Mouse (Mus musculus) myocyte (in vitro differentiated cells): ENCODE data around the gene Prodh2. TPM values are rescaled to one million over a fixed set of nuclear protein-coding genes. Genes with fewer than 3 reads are reported as not detected.

Experiments used
- H3K27me3 ChIP-seq: one replicate; pipeline ENCODE4 v1.6.1; 2011; ENCODE audit not compliant: control insufficient read depth, insufficient read depth, insufficient read length
- H3K36me3 ChIP-seq: one replicate; pipeline ENCODE4 v1.6.1; 2011; ENCODE audit not compliant: control insufficient read depth, insufficient read depth
- H3K4me2 ChIP-seq: one replicate; pipeline ENCODE4 v1.6.1; 2011; ENCODE audit warnings: low read depth, control low read depth
- H3K4me3 ChIP-seq: one replicate; pipeline ENCODE4 v1.5.1; 2011; ENCODE audit warnings: mild to moderate bottlenecking, control low read depth, moderate library complexity
- H3K79me2 ChIP-seq: one replicate; pipeline ENCODE4 v1.6.1; 2011; ENCODE audit not compliant: control insufficient read depth, insufficient read depth
- H3ac ChIP-seq: one replicate; pipeline ENCODE4 v1.6.1; 2011; ENCODE audit not compliant: control insufficient read depth, insufficient read length
- CEBPB ChIP-seq: IDR thresholded peaks from 2 replicates; pipeline ENCODE4 v1.6.1; 2011; ENCODE audit warnings: mild to moderate bottlenecking, moderate library complexity; ENCODE audit not compliant: poor library complexity, insufficient read depth, severe bottlenecking
- E2F4 ChIP-seq: IDR thresholded peaks from one replicate; pipeline ENCODE4 v1.6.1; 2011; ENCODE audit warnings: mild to moderate bottlenecking, control low read depth, moderate library complexity; ENCODE audit not compliant: insufficient read depth
- MAX ChIP-seq: IDR thresholded peaks from one replicate; pipeline ENCODE4 v1.6.1; 2011; ENCODE audit warnings: low read depth, mild to moderate bottlenecking, control low read depth
- MYOD1 ChIP-seq, 3 experiments: IDR thresholded peaks; one replicate each; pipeline ENCODE4 v1.6.1; 2011; ENCODE audit warnings: control low read depth in 2 of 3, low read depth in 2 of 3, mild to moderate bottlenecking in 2 of 3, moderate library complexity in 1 of 3; ENCODE audit not compliant: insufficient read length in 2 of 3, control insufficient read depth in 1 of 3
- MYOG ChIP-seq, 3 experiments: IDR thresholded peaks; one replicate each; pipeline ENCODE4 v1.6.1; 2011; ENCODE audit warnings: control low read depth in 2 of 3, low read depth in 2 of 3, mild to moderate bottlenecking in 2 of 3; ENCODE audit not compliant: insufficient read length in 2 of 3, control insufficient read depth in 1 of 3, insufficient read depth in 1 of 3
- POLR2A ChIP-seq: IDR thresholded peaks from one replicate; pipeline ENCODE4 v1.6.1; 2011; ENCODE audit warnings: low read depth, mild to moderate bottlenecking, control low read depth, moderate library complexity; ENCODE audit not compliant: insufficient read length
- POLR2AphosphoS2 ChIP-seq: IDR thresholded peaks from one replicate; pipeline ENCODE4 v1.6.1; 2011; ENCODE audit warnings: low read depth, control low read depth; ENCODE audit not compliant: insufficient read length
- REST ChIP-seq: IDR thresholded peaks from one replicate; pipeline ENCODE4 v1.6.1; 2011; ENCODE audit warnings: mild to moderate bottlenecking, control low read depth, moderate library complexity; ENCODE audit not compliant: insufficient read depth, insufficient read length
- SRF ChIP-seq: IDR thresholded peaks from one replicate; pipeline ENCODE4 v1.6.1; 2011; ENCODE audit warnings: low read depth; ENCODE audit not compliant: control insufficient read depth, insufficient read length
- TCF12 ChIP-seq: IDR thresholded peaks from one replicate; pipeline ENCODE4 v1.6.1; 2011; ENCODE audit warnings: mild to moderate bottlenecking, control low read depth; ENCODE audit not compliant: poor library complexity, insufficient read depth, severe bottlenecking
- TCF3 ChIP-seq: IDR thresholded peaks from one replicate; pipeline ENCODE4 v1.6.1; 2011; ENCODE audit warnings: low read depth, control low read depth; ENCODE audit not compliant: insufficient read length
- USF1 ChIP-seq: IDR thresholded peaks from one replicate; pipeline ENCODE4 v1.6.1; 2011; ENCODE audit warnings: low read depth, mild to moderate bottlenecking, control low read depth, moderate library complexity
- polyA plus RNA-seq: library from polyadenylated mRNA; unstranded; fragments of >200 nt; fragmentation: generic; extraction: Trizol; gene quantifications from one replicate; pipeline ENCODE4 v1.2.1, GENCODE M21; 2012; ENCODE audit warnings: missing spikeins

Prodh2 gene
- polyA plus RNA-seq, 1 experiment, result not detected

DNA sequence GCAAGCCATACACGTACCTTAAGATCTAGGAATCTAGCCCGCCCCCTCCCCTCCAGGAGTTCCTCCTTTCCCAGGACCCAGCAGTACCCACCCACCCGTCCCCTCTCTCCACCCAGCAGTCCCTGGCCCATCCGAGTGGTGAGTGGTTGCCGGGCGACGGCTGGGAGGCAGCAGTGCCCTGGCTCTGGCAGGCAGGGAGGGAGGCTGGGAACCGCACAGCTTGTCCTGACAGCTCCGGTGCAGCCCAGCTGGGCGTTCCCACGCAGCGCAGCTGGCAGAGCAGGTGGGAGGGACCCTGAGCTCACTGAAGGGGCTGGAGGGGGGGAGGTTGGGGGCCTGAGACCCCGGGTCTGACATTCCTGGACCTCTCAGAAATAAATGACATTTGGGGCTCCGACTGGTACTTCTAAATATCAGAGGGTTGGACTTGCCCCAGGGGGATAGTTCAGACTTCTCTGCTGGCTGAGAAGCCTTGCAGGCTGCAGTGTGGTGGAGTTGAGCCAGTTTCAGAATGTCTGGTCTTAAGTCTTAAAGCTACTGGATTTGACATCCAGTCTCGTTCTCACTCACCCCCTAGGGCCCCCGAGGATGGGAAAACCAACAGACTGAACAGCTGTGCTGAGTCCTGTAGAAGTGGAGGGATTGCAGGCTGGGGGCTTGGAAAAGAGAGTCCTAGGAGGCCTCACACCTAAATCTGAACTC lies 35.6 kb upstream of the Prodh2 start, which contains the start of the genes Kirrel2 and Nphs1:
Gene Kirrel2 (minus strand): TSS at position 62 of the 702 bp plus-strand sequence.
Gene Nphs1 (plus strand): TSS at position 687 of the 702 bp plus-strand sequence.
- Histone ChIP-seq H3K79me2 (no peaks in the 10 kb centered on the region), H3K27me3 (peaks cover 88% of the 10 kb centered on the region), H3K36me3 (no peaks in the 10 kb centered on the region), H3ac (no peak within 1 kb of the TSS), H3K4me3 (no peak within 1 kb of the TSS), H3K4me2 (no peak within 1 kb of the TSS)
- TF ChIP-seq POLR2AphosphoS2, result no peak
- no peak for TF ChIP-seq TCF12
- no peak for TF ChIP-seq USF1
- no peak for TF ChIP-seq TCF3
- no peak for TF ChIP-seq MYOD1 (IDR thresholded peaks at IDR 0.05; ENCODE audit: control insufficient read depth in 1 of 3, insufficient read length in 2 of 3, low read depth in 2 of 3)

- H3K4me3 ChIP-seq, result no peak overlapping the region
- peaks cover 82% of the 10 kb centered on the region for H3K27me3 ChIP-seq
- TF ChIP-seq CEBPB, result no peak
- TF ChIP-seq MAX, result no peak
- no peak for TF ChIP-seq USF1
- no peak for TF ChIP-seq SRF
- no peak for TF ChIP-seq MYOG (IDR thresholded peaks at IDR 0.05; ENCODE audit: control insufficient read depth in 1 of 3, insufficient read depth in 1 of 3, insufficient read length in 2 of 3, low read depth in 2 of 3)
- no peak for TF ChIP-seq MYOD1 (IDR thresholded peaks at IDR 0.05; ENCODE audit: control insufficient read depth in 1 of 3, insufficient read length in 2 of 3, low read depth in 2 of 3)
- no peak for TF ChIP-seq TCF12
- no peak for TF ChIP-seq E2F4
- no peak overlapping the region for H3K4me2 ChIP-seq
- H3K36me3 ChIP-seq, result no peaks in the 10 kb centered on the region
- H3ac ChIP-seq, result no peak overlapping the region
- no peaks in the 10 kb centered on the region for H3K79me2 ChIP-seq
Observed at GRCm38 (mm10) chr7:30459484-30459883, 33.9 kb upstream of the Prodh2 start.

DNA sequence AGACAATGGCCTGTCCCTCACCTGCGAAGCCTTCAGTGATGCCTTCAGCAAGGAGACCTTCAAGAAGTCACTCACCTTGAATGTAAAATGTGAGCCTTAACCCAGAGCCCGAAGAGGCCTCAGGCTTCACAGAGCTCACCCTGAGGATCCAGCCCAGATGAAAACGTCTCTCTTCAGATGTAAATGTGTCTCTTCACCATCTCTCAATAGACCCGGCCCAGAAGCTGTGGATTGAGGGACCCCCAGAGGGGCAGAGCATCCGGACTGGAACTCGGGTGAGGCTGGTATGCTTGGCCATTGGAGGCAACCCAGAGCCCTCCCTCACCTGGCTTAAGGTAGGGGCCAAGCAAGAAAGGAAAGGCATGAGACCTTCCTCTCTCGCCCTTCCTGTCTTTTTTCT lies 29.9 kb upstream of the Prodh2 start:
- Histone ChIP-seq H3K4me2 (no peak overlapping the region), H3ac (no peak overlapping the region)
- no peak for TF ChIP-seq USF1
- TF ChIP-seq POLR2AphosphoS2, result no peak
- no peak for TF ChIP-seq CEBPB
- no peak for TF ChIP-seq MAX
- no peak for TF ChIP-seq TCF3
- no peak for TF ChIP-seq POLR2A
- no peak for TF ChIP-seq MYOD1 (IDR thresholded peaks at IDR 0.05; ENCODE audit: control insufficient read depth in 1 of 3, insufficient read length in 2 of 3, low read depth in 2 of 3)
- TF ChIP-seq E2F4, result no peak
- no peak for TF ChIP-seq MYOG (IDR thresholded peaks at IDR 0.05; ENCODE audit: control insufficient read depth in 1 of 3, insufficient read depth in 1 of 3, insufficient read length in 2 of 3, low read depth in 2 of 3)
- no peak for TF ChIP-seq SRF
- no peak for TF ChIP-seq REST
- no peak for TF ChIP-seq TCF12

GRCm38 (mm10) chr7:30463996-30464395 lies 29.4 kb upstream of the Prodh2 start:
- Histone ChIP-seq H3K27me3 (peaks cover 87% of the 10 kb centered on the region), H3K79me2 (no peaks in the 10 kb centered on the region), H3ac (no peak overlapping the region), H3K4me2 (no peak overlapping the region), H3K36me3 (no peaks in the 10 kb centered on the region), H3K4me3 (no peak overlapping the region)
- no peak for TF ChIP-seq MAX

More for the DNA sequence above, 29.9 kb upstream of the Prodh2 start:
- peaks cover 87% of the 10 kb centered on the region for H3K27me3 ChIP-seq
- no peaks in the 10 kb centered on the region for H3K79me2 ChIP-seq
- no peak overlapping the region for H3K4me3 ChIP-seq
- no peaks in the 10 kb centered on the region for H3K36me3 ChIP-seq

DNA sequence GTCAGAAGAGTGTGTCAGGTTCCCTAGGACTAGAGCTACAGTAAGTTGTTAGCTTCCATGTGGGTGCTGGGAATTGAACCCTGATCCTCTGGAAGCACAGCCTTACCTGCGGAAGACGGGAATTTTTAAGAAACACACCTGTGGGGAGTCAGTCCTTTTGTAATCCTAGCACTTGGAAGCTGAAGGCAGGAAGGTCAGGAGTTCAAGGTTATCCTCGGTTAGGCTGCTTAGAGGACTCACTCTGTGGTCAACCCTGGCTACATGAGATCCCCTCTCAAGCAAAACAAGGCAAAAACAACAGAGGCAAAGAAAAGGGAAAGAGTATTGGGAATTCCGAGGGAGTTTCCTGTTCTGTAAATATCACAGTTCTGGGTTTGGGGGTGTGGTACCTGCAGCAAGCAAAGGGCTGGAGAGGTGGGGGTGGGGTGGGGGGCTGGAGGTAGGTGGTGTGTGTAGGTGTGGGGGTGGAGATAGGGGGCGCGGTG lies 28.6 kb upstream of the Prodh2 start:
- H3K79me2 ChIP-seq, result no peaks in the 10 kb centered on the region
- no peak overlapping the region for H3K4me3 ChIP-seq
- peaks cover 79% of the 10 kb centered on the region for H3K27me3 ChIP-seq
- TF ChIP-seq MYOD1 (IDR thresholded peaks at IDR 0.05; ENCODE audit: control insufficient read depth in 1 of 3, insufficient read length in 2 of 3, low read depth in 2 of 3), result no peak
- no peak for TF ChIP-seq MYOG (IDR thresholded peaks at IDR 0.05; ENCODE audit: control insufficient read depth in 1 of 3, insufficient read depth in 1 of 3, insufficient read length in 2 of 3, low read depth in 2 of 3)
- no peak for TF ChIP-seq E2F4
- no peak for TF ChIP-seq SRF
- TF ChIP-seq MAX, result no peak
- no peak for TF ChIP-seq CEBPB
- no peak for TF ChIP-seq REST
- TF ChIP-seq POLR2A, result no peak
- TF ChIP-seq USF1, result no peak
- no peak for TF ChIP-seq TCF3
- no peak for TF ChIP-seq POLR2AphosphoS2
- TF ChIP-seq TCF12, result no peak
- H3K4me2 ChIP-seq, result no peak overlapping the region
- no peaks in the 10 kb centered on the region for H3K36me3 ChIP-seq
- H3ac ChIP-seq, result no peak overlapping the region
